Mouse (Mus musculus): ENCODE results near the gene Sec14l2. TPM values are rescaled to one million over a fixed set of nuclear protein-coding genes. Genes with fewer than 3 reads are reported as not detected.

Sec14l2 gene
- total and polyA plus RNA-seq, 2 experiments from 2014 or later: 3.4 to 4.4 TPM

- no peak for ATAC-seq
Observed at GRCm38 (mm10) chr11:4062523-4062922, 60.7 kb downstream of the Sec14l2 start.

GRCm38 (mm10) chr11:4060866-4061575 is 62.2 kb downstream of the Sec14l2 start:
- no peak overlapping the region for H3K27ac ChIP-seq (ENCODE audit: low read depth, low read length)
- H3K4me3 ChIP-seq (ENCODE audit: low read depth, low read length): no peak overlapping the region
- no peak overlapping the region for H3K4me2 ChIP-seq (ENCODE audit: low read depth)
- no peaks in the 10 kb centered on the region for H3K27me3 ChIP-seq (ENCODE audit: insufficient read depth, low read length)
- WGBS: 76% methylated on average over 5 of the region's 5 CpGs
- H3K36me3 ChIP-seq (ENCODE audit: insufficient read depth): no peaks in the 10 kb centered on the region
- H3K9me3 ChIP-seq (ENCODE audit: low read length): no peaks in the 10 kb centered on the region
- no peak for ATAC-seq
- no peaks in the 10 kb centered on the region for H3K4me1 ChIP-seq (ENCODE audit: insufficient read depth)
- H3K9ac ChIP-seq: no peak overlapping the region
- no peak for TF ChIP-seq CTCF (IDR thresholded peaks at IDR 0.05; ENCODE audit: low read depth)
- DNase-seq: no peak

More at GRCm38 (mm10) chr11:4062523-4062922, 60.7 kb downstream of the Sec14l2 start:
- Histone ChIP-seq H3K4me3 (ENCODE audit: low read depth, low read length) (no peak overlapping the region), H3K36me3 (ENCODE audit: insufficient read depth) (no peaks in the 10 kb centered on the region), H3K9ac (no peak overlapping the region), H3K4me1 (ENCODE audit: insufficient read depth) (no peaks in the 10 kb centered on the region), H3K9me3 (ENCODE audit: low read length) (no peaks in the 10 kb centered on the region), H3K27ac (ENCODE audit: low read depth, low read length) (no peak overlapping the region), H3K27me3 (ENCODE audit: insufficient read depth, low read length) (no peaks in the 10 kb centered on the region), H3K4me2 (ENCODE audit: low read depth) (no peak overlapping the region)
- WGBS: 87% methylated on average over 4 of the region's 4 CpGs
- no peak for TF ChIP-seq CTCF (IDR thresholded peaks at IDR 0.05; ENCODE audit: low read depth)
- no peak for DNase-seq

- Histone ChIP-seq H3K9ac (no peak overlapping the region), H3K27me3 (ENCODE audit: insufficient read depth, low read length) (no peaks in the 10 kb centered on the region), H3K4me1 (ENCODE audit: insufficient read depth) (no peaks in the 10 kb centered on the region), H3K4me2 (ENCODE audit: low read depth) (no peak overlapping the region), H3K9me3 (ENCODE audit: low read length) (no peaks in the 10 kb centered on the region), H3K4me3 (ENCODE audit: low read depth, low read length) (no peak overlapping the region), H3K36me3 (ENCODE audit: insufficient read depth) (no peaks in the 10 kb centered on the region), H3K27ac (ENCODE audit: low read depth, low read length) (no peak overlapping the region)
- TF ChIP-seq CTCF (IDR thresholded peaks at IDR 0.05; ENCODE audit: low read depth): peak; percentile 84
- peak; percentile 76 for DNase-seq
- 17% methylated on average over 5 of the region's 5 CpGs for WGBS
- no peak for ATAC-seq
Observed at GRCm38 (mm10) chr11:4053586-4053985, 69.6 kb downstream of the Sec14l2 start.

- no peak overlapping the region for H3K4me3 ChIP-seq (ENCODE audit: low read depth, low read length)
- no peaks in the 10 kb centered on the region for H3K9me3 ChIP-seq (ENCODE audit: low read length)
- no peak overlapping the region for H3K4me2 ChIP-seq (ENCODE audit: low read depth)
- no peak for TF ChIP-seq CTCF (IDR thresholded peaks at IDR 0.05; ENCODE audit: low read depth)
- no peaks in the 10 kb centered on the region for H3K36me3 ChIP-seq (ENCODE audit: insufficient read depth)
- H3K27ac ChIP-seq (ENCODE audit: low read depth, low read length): no peak overlapping the region
- H3K27me3 ChIP-seq (ENCODE audit: insufficient read depth, low read length): no peaks in the 10 kb centered on the region
- WGBS: 82% methylated on average over 6 of the region's 6 CpGs
- H3K4me1 ChIP-seq (ENCODE audit: insufficient read depth): no peaks in the 10 kb centered on the region
- H3K9ac ChIP-seq: no peak overlapping the region
- ATAC-seq (no peak), DNase-seq (no peak)
Observed at GRCm38 (mm10) chr11:4048438-4048837, 74.8 kb downstream of the Sec14l2 start.

GRCm38 (mm10) chr11:4047766-4048165 is 75.4 kb downstream of the Sec14l2 start:
- ATAC-seq (no peak), DNase-seq (no peak)
- no peak overlapping the region for H3K4me3 ChIP-seq (ENCODE audit: low read depth, low read length)
- H3K4me1 ChIP-seq (ENCODE audit: insufficient read depth): no peaks in the 10 kb centered on the region
- H3K27ac ChIP-seq (ENCODE audit: low read depth, low read length): no peak overlapping the region
- H3K27me3 ChIP-seq (ENCODE audit: insufficient read depth, low read length): no peaks in the 10 kb centered on the region
- no peak overlapping the region for H3K9ac ChIP-seq
- H3K36me3 ChIP-seq (ENCODE audit: insufficient read depth): no peaks in the 10 kb centered on the region
- no peaks in the 10 kb centered on the region for H3K9me3 ChIP-seq (ENCODE audit: low read length)
- WGBS: 84% methylated on average over 2 of the region's 2 CpGs
- no peak for TF ChIP-seq CTCF (IDR thresholded peaks at IDR 0.05; ENCODE audit: low read depth)
- H3K4me2 ChIP-seq (ENCODE audit: low read depth): no peak overlapping the region

Small RNA genes within 50 kb of the gene (microRNA-seq; reads per million reads assigned to microRNA genes)
- 5.8 to 7.1 reads per million in 2 experiments for gene Mir3060

Other genes with a start within 250 kb of the Sec14l2 start
- 0.19 and 0.31 TPM in 2 replicates for gene 4921536K21Rik, start 228.3 kb downstream of the Sec14l2 start, total RNA-seq (2014; rRNA removed)
- 0.33 and 0.56 TPM in 2 replicates for gene 4921536K21Rik, start 228.3 kb downstream of the Sec14l2 start, polyA plus RNA-seq (2015; fragmentation: Nextera tagmentation; extraction: Ambion mirVana)
- gene Dusp18, start 228.2 kb downstream of the Sec14l2 start, total RNA-seq (2014; rRNA removed): 19.5 and 25.3 TPM in 2 replicates
- gene Dusp18, start 228.2 kb downstream of the Sec14l2 start, polyA plus RNA-seq (2015; fragmentation: Nextera tagmentation; extraction: Ambion mirVana): 20.0 and 33.6 TPM in 2 replicates
- 39.1 and 43.7 TPM in 2 replicates for gene Slc35e4, start 208.8 kb downstream of the Sec14l2 start, total RNA-seq (2014; rRNA removed)
- gene Slc35e4, start 208.8 kb downstream of the Sec14l2 start, polyA plus RNA-seq (2015; fragmentation: Nextera tagmentation; extraction: Ambion mirVana): 26.5 and 27.0 TPM in 2 replicates
- 20.3 and 20.9 TPM in 2 replicates for gene Tcn2, start 191.3 kb downstream of the Sec14l2 start, total RNA-seq (2014; rRNA removed)
- gene Tcn2, start 191.3 kb downstream of the Sec14l2 start, polyA plus RNA-seq (2015; fragmentation: Nextera tagmentation; extraction: Ambion mirVana): 23.2 and 24.1 TPM in 2 replicates
- gene Pes1, start 159.4 kb downstream of the Sec14l2 start, total RNA-seq (2014; rRNA removed): 49.2 and 50.0 TPM in 2 replicates
- 53.8 and 55.8 TPM in 2 replicates for gene Pes1, start 159.4 kb downstream of the Sec14l2 start, polyA plus RNA-seq (2015; fragmentation: Nextera tagmentation; extraction: Ambion mirVana)
- not detected in 2 replicates for gene 4930556J24Rik, start 146.6 kb downstream of the Sec14l2 start, total RNA-seq (2014; rRNA removed)
- gene 4930556J24Rik, start 146.6 kb downstream of the Sec14l2 start, polyA plus RNA-seq (2015; fragmentation: Nextera tagmentation; extraction: Ambion mirVana): not detected in 2 replicates
- 6.5 and 9.9 TPM in 2 replicates for gene Gal3st1, start 139.8 kb downstream of the Sec14l2 start, total RNA-seq (2014; rRNA removed)
- gene Gal3st1, start 139.8 kb downstream of the Sec14l2 start, polyA plus RNA-seq (2015; fragmentation: Nextera tagmentation; extraction: Ambion mirVana): 8.0 and 8.3 TPM in 2 replicates
- not detected in 2 replicates for gene Sec14l4, start 92.0 kb downstream of the Sec14l2 start, total RNA-seq (2014; rRNA removed)
- not detected in 2 replicates for gene Sec14l4, start 92.0 kb downstream of the Sec14l2 start, polyA plus RNA-seq (2015; fragmentation: Nextera tagmentation; extraction: Ambion mirVana)
- 3.6 and 4.7 TPM in 2 replicates for gene Sec14l3, start 58.6 kb downstream of the Sec14l2 start, total RNA-seq (2014; rRNA removed)
- gene Sec14l3, start 58.6 kb downstream of the Sec14l2 start, polyA plus RNA-seq (2015; fragmentation: Nextera tagmentation; extraction: Ambion mirVana): 2.1 and 3.8 TPM in 2 replicates
- gene Mtfp1, start 28.0 kb downstream of the Sec14l2 start, total RNA-seq (2014; rRNA removed): 10.1 and 11.8 TPM in 2 replicates
- gene Mtfp1, start 28.0 kb downstream of the Sec14l2 start, polyA plus RNA-seq (2015; fragmentation: Nextera tagmentation; extraction: Ambion mirVana): 12.4 and 14.2 TPM in 2 replicates
- gene Rnf215, start 11.8 kb upstream of the Sec14l2 start, total RNA-seq (2014; rRNA removed): 73.9 and 90.1 TPM in 2 replicates
- gene Rnf215, start 11.8 kb upstream of the Sec14l2 start, polyA plus RNA-seq (2015; fragmentation: Nextera tagmentation; extraction: Ambion mirVana): 37.4 and 45.4 TPM in 2 replicates
- gene Ccdc157, start 36.9 kb upstream of the Sec14l2 start, total RNA-seq (2014; rRNA removed): 13.9 and 25.0 TPM in 2 replicates
- 5.2 and 7.8 TPM in 2 replicates for gene Ccdc157, start 36.9 kb upstream of the Sec14l2 start, polyA plus RNA-seq (2015; fragmentation: Nextera tagmentation; extraction: Ambion mirVana)
- 46.7 and 54.4 TPM in 2 replicates for gene Sf3a1, start 36.9 kb upstream of the Sec14l2 start, total RNA-seq (2014; rRNA removed)
- gene Sf3a1, start 36.9 kb upstream of the Sec14l2 start, polyA plus RNA-seq (2015; fragmentation: Nextera tagmentation; extraction: Ambion mirVana): 30.6 and 34.6 TPM in 2 replicates
- 41.9 and 42.0 TPM in 2 replicates for gene Tbc1d10a, start 63.4 kb upstream of the Sec14l2 start, total RNA-seq (2014; rRNA removed)
- 33.1 and 37.6 TPM in 2 replicates for gene Tbc1d10a, start 63.4 kb upstream of the Sec14l2 start, polyA plus RNA-seq (2015; fragmentation: Nextera tagmentation; extraction: Ambion mirVana)
- 5.0 and 6.9 TPM in 2 replicates for gene Castor1, start 94.8 kb upstream of the Sec14l2 start, total RNA-seq (2014; rRNA removed)
- gene Castor1, start 94.8 kb upstream of the Sec14l2 start, polyA plus RNA-seq (2015; fragmentation: Nextera tagmentation; extraction: Ambion mirVana): 4.2 and 4.9 TPM in 2 replicates
- 0.05 TPM in 1 of 2 replicates, not detected in the other for gene Osm, start 113.0 kb upstream of the Sec14l2 start, total RNA-seq (2014; rRNA removed)
- 0.13 and 0.14 TPM in 2 replicates for gene Osm, start 113.0 kb upstream of the Sec14l2 start, polyA plus RNA-seq (2015; fragmentation: Nextera tagmentation; extraction: Ambion mirVana)
- 0.08 and 0.43 TPM in 2 replicates for gene Lif, start 134.1 kb upstream of the Sec14l2 start, total RNA-seq (2014; rRNA removed)
- 0.05 and 0.22 TPM in 2 replicates for gene Lif, start 134.1 kb upstream of the Sec14l2 start, polyA plus RNA-seq (2015; fragmentation: Nextera tagmentation; extraction: Ambion mirVana)